Mouse (Mus musculus) cortical plate, adult 2 months (tissue): ENCODE measurements around the gene Ldhd.

Experiments
- CTCF ChIP-seq: fragments of 200-500 bp; IDR thresholded peaks from 2 replicates; pipeline ENCODE4 v1.5.1; 2011; ENCODE audit warnings: mild to moderate bottlenecking, control low read depth, low read length; ENCODE audit not compliant: insufficient read depth; ENCODE audit errors: extremely low read depth
- POLR2A ChIP-seq: fragments of 200-500 bp; IDR thresholded peaks from 2 replicates; pipeline ENCODE4 v1.6.1; 2011; ENCODE audit warnings: mild to moderate bottlenecking, low read length, control low read depth; ENCODE audit not compliant: insufficient read depth; ENCODE audit errors: extremely low read depth

DNA sequence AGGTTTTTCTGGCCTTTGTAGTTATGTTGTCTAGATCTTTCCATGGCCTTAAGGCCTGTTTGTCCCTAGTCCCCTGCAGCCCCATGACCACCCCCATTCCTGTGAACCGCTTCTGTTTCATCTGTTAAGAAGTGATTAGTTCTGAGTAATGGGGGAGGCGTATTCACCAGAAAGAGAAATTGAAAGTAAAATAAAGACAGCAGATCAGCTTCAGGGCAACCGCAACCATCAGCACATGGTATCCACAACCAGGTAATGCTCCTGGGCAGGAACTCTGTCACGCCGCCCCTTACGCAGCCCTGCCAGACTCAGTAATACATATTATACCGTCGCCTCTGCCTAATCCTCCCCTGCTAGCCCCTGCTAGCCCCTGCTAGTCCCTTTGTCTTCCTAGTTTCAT, 15.5 kb upstream of the Ldhd start:
- TF ChIP-seq CTCF (no peak), POLR2A (no peak)
